Mouse (Mus musculus) lung, postnatal 0 days (tissue): Measurements from ENCODE around the gene Patj.

Experiments
- CTCF ChIP-seq: IDR thresholded peaks from 2 replicates; pipeline ENCODE4 v1.5.1; 2016; ENCODE audit warnings: antibody characterized with exemption, mild to moderate bottlenecking
- EP300 ChIP-seq: IDR thresholded peaks from 2 replicates; pipeline ENCODE4 v1.6.1; 2016; ENCODE audit warnings: antibody characterized with exemption, mild to moderate bottlenecking, control low read depth

DNA sequence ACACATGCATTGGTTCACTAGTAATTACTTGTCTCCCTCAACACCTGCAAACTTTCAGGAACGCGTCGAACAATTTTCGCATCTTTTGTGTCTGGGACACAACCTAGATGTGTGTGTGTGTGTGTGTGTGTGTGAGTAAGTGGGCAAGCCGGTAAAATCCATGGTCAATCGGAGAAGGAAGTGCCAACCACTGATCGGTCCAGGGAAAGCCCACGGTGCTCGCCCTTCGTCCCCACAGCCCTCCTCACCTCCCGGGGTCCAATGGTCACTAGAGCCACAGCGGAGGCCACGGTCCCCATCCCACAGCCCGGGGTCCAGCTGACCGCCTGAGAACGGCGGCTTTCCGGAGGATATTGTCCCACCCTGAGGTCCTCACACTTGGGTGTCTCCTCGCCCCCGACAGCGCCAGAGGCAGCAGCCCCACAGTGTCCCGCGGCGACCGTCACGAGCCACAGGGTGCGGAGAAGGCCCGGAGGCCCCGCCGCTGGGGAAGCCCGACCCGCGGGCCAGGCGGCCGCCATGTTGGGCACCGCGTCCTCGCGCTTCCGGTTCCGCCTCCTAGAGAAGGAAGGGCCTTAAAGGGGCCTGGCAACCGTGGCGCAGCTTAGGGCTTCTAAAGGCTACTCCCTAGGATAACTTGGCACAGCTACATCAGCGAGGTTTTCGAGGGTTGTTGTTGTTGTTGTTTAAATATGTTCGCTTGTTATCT lies 12.7 kb upstream of the Patj start, which contains the start of gene Tm2d1:
- TF ChIP-seq CTCF = no peak
- TF ChIP-seq EP300 = no peak
